ENCODE assay signal across 29 mouse cellular contexts in genomic region chr10:60756146-60756545, GRCm38 (mm10). TPM values are rescaled to one million over a fixed set of nuclear protein-coding genes. Genes with fewer than 3 reads are reported as not detected.
"Had no signal": no experiment of that assay in that cellular context is flagged by ENCODE, and none has a peak within 500 bp of the region (broad histone marks: within the 10 kb centered on the region; RNA-seq: fewer than 3 reads in every experiment).

No protein-coding gene starts in this region.

- H3K27ac ChIP-seq: gastrocnemius, adult 2 months; heart, adult 2 months; heart, embryonic 13.5 days; heart, embryonic 15.5 days; hindbrain, embryonic 13.5 days; hindbrain, embryonic 15.5 days; hindbrain, postnatal 0 days; intestine, embryonic 15.5 days; kidney, postnatal 0 days; limb, embryonic 13.5 days; limb, embryonic 15.5 days; liver, embryonic 12.5 days; liver, embryonic 14.5 days had no signal

- DNase-seq: gastrocnemius, adult 2 months; gastrocnemius, postnatal 10 days; gastrocnemius, postnatal 25 days; heart, adult 11 months; heart, adult 2 months; heart, postnatal 14 days; heart, postnatal 36 days; kidney, adult 18-20 months; kidney, adult 8-10 months; kidney, postnatal 14 days; kidney, postnatal 36 days; layer of hippocampus, adult 9-11 months; layer of hippocampus, postnatal 36 days; left cerebral cortex, postnatal 4 days had no signal

- ATAC-seq: hindbrain, postnatal 0 days; inflammation-experienced regulatory T-cells, adult 6 months; intestine, embryonic 15.5 days; intestine, postnatal 0 days; liver, embryonic 12.5 days had no signal

- H3K27me3 ChIP-seq: heart, embryonic 13.5 days; heart, embryonic 15.5 days; hindbrain, embryonic 13.5 days; hindbrain, embryonic 15.5 days; intestine, embryonic 15.5 days; limb, embryonic 13.5 days; limb, embryonic 15.5 days had no signal

- H3K36me3 ChIP-seq: heart, embryonic 13.5 days; heart, embryonic 15.5 days; hindbrain, embryonic 13.5 days; hindbrain, embryonic 15.5 days; intestine, embryonic 15.5 days; limb, embryonic 13.5 days; limb, embryonic 15.5 days; liver, embryonic 12.5 days had no signal

- H3K4me3 ChIP-seq: gastrocnemius, adult 2 months; heart, adult 2 months; heart, embryonic 13.5 days; heart, embryonic 15.5 days; hindbrain, embryonic 13.5 days; hindbrain, embryonic 15.5 days; intestine, embryonic 15.5 days; limb, embryonic 13.5 days; limb, embryonic 15.5 days; liver, embryonic 12.5 days had no signal

- H3K4me2 ChIP-seq: heart, embryonic 11.5 days; heart, embryonic 13.5 days; heart, embryonic 15.5 days; hindbrain, embryonic 13.5 days; hindbrain, embryonic 15.5 days; intestine, embryonic 15.5 days; limb, embryonic 13.5 days; limb, embryonic 15.5 days; liver, embryonic 12.5 days had no signal

- H3K9me3 ChIP-seq: heart, embryonic 15.5 days; hindbrain, embryonic 13.5 days; hindbrain, embryonic 15.5 days; intestine, embryonic 15.5 days; limb, embryonic 13.5 days; limb, embryonic 15.5 days had no signal

- H3K9ac ChIP-seq: heart, embryonic 13.5 days; heart, embryonic 15.5 days; hindbrain, embryonic 13.5 days; hindbrain, embryonic 15.5 days; intestine, embryonic 15.5 days; limb, embryonic 13.5 days; limb, embryonic 15.5 days; liver, embryonic 12.5 days; liver, embryonic 14.5 days had no signal

RNA-seq across cellular contexts. Expression of gene Cdh23, which starts 59.9 kb away (rescaled TPM):
- polyA plus RNA-seq: liver, adult 2 months had no signal
